Mouse (Mus musculus): ENCODE data around the gene Psmf1.

The Psmf1 gene

GRCm38 (mm10) chr2:151733151-151733865, 10.7 kb downstream of the Psmf1 start:
- no peak for DNase-seq (ENCODE audit: low spot score)

DNA sequence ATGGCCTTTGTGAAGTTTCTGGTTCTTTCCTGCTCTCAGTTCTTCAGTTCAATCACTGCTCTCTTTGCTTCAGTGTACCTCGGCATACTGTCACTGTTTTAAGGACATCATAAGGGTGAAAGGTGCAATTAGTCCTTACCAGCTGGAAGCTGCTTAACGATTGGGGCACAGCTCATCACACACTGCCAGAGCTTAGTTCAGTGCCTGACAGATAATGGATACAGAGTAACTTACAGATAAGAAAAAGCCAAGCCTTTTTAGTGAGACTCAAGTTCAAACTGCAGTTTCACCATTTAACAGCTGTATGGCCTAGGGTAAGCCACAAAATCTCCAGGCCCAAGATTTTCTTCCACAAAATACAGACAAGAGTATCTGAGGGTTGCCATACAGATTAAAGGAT, 19.9 kb downstream of the Psmf1 start:
- DNase-seq (ENCODE audit: low spot score): no peak

DNA sequence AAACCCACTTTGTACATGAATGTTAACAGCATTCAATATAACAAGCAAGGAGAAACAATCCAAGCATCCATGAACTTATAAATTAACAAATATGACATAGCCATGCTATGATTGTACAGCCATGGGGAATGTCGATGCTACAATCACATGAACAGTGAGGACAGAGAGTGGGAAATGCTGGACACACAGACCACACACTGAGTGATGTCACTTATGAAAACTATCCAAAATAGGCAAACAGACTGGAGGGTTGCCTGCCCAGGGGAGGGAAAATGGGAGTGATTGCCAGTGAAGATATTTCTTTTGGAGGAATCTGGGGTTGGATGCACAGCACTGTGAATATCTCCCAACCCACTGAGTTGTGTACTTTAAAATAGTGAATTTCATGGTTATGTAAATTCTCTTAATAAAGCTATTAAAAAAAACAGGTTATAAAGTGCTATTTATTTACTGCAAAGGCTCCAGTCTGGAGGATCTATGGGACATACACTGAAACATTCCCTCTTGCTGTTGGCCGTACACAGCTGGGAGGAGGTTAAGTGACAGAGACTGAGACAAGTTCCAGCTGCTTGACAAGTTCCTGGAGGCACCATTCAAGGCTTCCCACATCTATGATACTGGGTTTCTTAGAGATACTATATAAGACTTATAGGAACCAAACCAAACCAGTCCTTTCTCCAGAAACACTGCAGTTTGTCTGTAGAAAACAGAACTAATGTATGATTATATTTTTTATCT, 27.5 kb downstream of the Psmf1 start:
- DNase-seq (ENCODE audit: low spot score): no peak

DNA sequence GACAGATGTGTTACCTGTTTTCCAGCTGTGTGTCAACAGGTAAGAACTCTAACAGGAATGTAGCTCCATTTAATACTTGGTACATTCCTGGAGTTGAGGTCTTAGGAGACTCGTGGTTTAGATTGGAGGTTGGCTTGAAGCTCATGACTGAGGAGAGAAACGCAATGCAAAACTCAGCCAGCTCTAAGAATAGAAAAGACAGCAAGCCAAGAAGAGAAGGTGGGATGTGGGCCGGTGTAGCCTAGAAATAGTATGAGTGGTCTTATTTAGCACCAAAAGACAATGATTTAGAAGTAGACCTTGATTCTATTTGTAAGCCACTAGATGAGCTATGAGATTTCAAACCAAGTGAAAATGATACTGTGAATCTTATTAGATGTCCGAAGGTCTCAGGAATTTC, 28.5 kb downstream of the Psmf1 start:
- no peak for DNase-seq (ENCODE audit: low spot score)

- DNase-seq (ENCODE audit: low spot score): no peak
Observed at GRCm38 (mm10) chr2:151712647-151713046, 31.3 kb downstream of the Psmf1 start.

GRCm38 (mm10) chr2:151702851-151703190, 41.2 kb downstream of the Psmf1 start:
- DNase-seq (ENCODE audit: low spot score): no peak

DNA sequence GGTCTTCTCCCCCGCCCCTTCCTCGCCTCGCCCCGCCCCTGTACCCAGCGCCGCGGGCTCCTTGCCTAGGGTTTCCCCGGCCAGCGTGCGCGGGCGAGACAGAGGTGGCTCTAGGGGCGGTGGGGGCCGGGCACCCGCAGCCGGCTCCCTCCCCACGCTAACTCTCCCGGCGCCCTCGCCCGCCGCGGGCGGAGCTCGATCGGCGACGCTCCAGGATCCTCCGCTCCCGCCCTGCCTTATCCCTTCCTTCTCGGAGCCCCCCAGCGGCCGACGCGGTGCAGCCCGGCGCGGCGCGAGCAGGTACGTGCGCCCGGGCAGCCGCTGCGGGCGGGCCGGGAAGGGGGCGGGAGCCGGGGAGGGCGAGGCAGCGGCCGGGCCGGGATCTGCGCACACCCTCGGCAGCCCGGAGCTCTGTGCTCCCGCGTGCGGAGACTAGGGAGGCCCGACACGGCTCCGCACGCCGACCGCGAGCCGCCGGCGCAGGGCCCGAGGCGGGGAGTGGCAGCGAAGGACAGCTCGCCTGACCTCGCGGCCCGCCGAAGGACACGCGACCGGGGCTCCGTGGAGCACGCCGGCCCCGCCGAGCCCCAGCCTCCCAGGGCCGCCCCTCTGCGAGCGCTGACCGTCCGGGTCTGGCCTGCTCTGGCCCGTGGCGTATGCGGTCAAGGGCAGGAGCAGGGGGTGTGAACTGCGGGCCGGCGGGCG, 41.7 kb downstream of the Psmf1 start:
- no peak for DNase-seq (ENCODE audit: low spot score)

GRCm38 (mm10) chr2:151701231-151702145, 42.5 kb downstream of the Psmf1 start, which contains the start of gene Tmem74b:
Tmem74b (plus strand) TSS chr2:151702008.
- DNase-seq (ENCODE audit: low spot score): no peak

DNA sequence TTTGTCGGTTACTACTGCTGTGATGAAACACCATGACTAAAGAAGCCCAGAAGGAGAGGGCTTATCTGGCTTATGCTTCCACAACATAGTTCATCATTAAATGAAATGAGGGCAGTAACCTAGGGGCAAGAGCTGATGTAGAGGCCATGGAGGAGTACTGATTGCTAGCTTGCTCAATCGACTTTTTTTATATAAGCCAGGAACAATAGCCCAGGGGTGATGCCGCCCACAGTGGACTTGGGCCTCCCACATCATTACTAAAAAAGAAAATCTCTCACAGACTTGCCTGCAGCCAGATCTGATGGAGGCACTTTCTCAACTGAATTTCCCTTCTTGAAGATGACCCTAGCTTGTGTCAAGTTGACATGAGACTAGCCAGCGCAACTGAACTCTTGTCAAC, 61.0 kb downstream of the Psmf1 start:
- no peak for DNase-seq (ENCODE audit: low spot score)

DNA sequence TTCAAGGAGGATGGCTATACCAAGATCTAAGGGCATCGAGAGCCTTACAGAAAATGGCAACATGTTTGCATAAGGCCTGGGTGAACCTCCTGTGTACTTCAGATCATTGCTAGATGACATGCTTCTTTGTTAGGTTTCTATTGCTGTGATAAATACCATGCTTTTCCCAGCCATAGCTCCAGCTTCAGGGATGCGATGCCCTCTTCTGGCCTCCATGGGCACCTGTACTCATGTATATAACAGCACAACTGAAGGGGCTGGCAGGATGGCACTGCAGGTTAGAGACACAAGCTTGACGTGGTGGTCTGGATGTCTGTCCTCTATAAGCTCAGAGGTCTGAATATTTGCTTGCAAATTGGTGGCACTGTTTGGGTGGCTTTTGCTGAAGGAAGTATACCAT, 61.6 kb downstream of the Psmf1 start:
- no peak for DNase-seq (ENCODE audit: low spot score)

GRCm38 (mm10) chr2:151676234-151676633, 67.8 kb downstream of the Psmf1 start:
- no peak for DNase-seq (ENCODE audit: low spot score)

- no peak for DNase-seq (ENCODE audit: low spot score)
Observed at GRCm38 (mm10) chr2:151670968-151671329, 73.0 kb downstream of the Psmf1 start.

DNA sequence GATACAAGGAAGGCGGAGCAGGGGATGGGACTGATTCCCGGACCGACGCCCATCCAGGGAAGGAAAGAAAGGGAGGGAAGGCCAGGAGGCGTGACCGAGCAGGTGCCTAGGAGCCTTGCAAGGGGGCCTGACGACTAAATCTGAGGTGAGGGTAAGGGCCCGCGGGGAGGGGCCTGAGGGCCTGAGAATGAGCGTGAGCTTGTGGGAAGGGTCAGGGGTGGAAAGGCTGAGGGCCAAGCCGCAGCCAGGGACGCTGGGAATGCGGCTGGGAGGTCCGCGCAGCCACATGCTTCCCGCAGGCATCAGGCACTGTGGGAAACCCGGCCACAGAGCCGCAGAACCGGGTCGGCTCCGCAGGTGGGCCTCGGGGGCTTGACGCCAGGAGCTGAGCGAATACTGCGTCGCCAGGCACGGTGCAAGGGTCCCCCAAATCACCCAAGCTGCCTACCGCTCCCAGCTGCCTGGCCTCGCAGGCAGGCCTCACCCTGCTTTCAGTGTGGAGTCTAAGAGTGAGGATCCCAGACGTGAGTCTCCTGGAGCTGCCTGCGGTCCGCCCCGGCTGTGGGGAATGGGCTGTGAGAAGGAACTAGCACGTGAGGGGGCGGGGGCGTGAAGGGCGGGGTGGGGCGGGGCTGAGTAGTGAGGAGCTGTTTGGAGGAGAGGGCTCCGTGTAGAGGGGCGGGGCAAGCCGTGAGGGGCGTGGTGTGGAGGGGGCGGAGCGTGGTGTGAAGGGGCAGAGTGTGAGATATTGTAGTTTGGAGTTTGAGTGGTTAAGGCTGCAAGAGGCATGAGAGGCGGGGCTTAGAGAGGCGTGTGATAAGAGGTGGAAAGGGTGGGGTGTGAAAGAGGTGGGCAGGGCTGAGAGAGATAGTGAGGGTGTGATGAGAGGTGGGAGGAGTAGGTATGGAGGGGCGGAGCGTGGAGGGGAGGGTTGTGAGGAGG, 73.7 kb downstream of the Psmf1 start:
- DNase-seq (ENCODE audit: low spot score): no peak

GRCm38 (mm10) chr2:151668433-151668832, 75.6 kb downstream of the Psmf1 start, which contains the start of gene Rad21l:
Rad21l (minus strand) TSS chr2:151668533.
- DNase-seq (ENCODE audit: low spot score): no peak

All from urinary bladder, postnatal 10 days (tissue).